Comparison of ENCODE assay signal across 8 mouse cellular contexts in the genomic region with DNA sequence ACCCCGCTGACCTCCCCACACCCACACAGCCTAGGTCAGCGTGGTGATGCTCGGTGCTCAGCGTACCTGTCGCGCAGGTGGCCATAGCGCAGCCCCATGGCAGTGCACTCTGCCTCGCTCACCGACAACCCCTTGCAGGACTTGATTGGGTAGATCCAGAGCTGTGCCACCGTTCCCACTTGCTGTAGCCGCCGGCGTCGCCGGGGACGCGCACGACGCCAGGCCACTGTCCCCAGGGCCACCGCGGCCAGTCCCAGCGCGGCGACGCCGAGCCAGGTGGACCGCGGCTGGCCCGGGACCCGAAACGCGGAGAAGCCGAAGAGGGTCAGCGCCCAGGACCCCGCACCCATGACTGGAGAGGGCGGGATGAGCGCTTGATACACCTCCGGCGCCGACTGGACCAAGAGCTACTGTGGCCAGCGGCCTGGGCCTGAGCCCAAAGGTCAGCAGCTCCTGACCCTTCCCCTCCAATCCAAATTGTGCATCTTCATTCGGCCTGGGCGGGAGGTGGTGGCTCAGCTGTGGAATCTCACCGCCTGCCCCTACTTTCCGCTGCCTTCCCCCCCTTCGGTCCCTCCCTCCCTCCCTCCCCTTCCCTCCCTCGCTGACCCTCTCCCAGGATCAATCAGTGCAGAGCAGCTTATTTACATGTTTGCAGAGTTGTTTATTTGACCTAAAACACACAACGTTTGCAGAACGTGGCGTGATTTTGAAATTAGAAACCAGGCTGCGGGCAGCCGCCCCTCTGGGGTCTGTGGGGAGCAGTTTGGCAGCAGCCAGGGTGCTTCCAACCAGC. TPM values are rescaled to one million over a fixed set of nuclear protein-coding genes. Genes with fewer than 3 reads are reported as not detected.
A peak's percentile ranks its signal among the peaks of the same experiment; 100 is the strongest.
DNase-seq lines count a peak whose midpoint lies in the region; ATAC-seq and TF ChIP-seq lines count a peak whose summit lies in the region.

A gene (minus strand): TSS at position 534 of the 796 bp plus-strand sequence.

- TF ChIP-seq CTCF in liver, embryonic 14.5 days (IDR thresholded peaks at IDR 0.05; ENCODE audit: low read depth) = no peak

- no peaks in the 10 kb centered on the region for H3K9me3 ChIP-seq in intestine, embryonic 15.5 days
- no peaks in the 10 kb centered on the region for H3K9me3 ChIP-seq in liver, embryonic 14.5 days (ENCODE audit: control insufficient read depth, low read length)

- peak within 1 kb of the TSS; percentile 84 for H3K4me2 ChIP-seq in intestine, embryonic 15.5 days (replicated peaks)
- peak within 1 kb of the TSS; percentile 35 for H3K4me2 ChIP-seq in liver, embryonic 14.5 days (ENCODE audit: low read depth)

- ATAC-seq in intestine, embryonic 15.5 days = peak; percentile 30
- ATAC-seq in liver, embryonic 14.5 days (ENCODE audit: insufficient read depth) = peak; percentile 61

- peak within 1 kb of the TSS; percentile 30 for H3K4me3 ChIP-seq in intestine, embryonic 15.5 days (replicated peaks)
- H3K4me3 ChIP-seq in liver, embryonic 14.5 days (ENCODE audit: insufficient read depth in 1 of 2, low read depth in 2 of 2, low read length in 2 of 2) = peak within 1 kb of the TSS; percentile 42 to 45

- 7% methylated on average over 52 of the region's 52 CpGs for WGBS in intestine, embryonic 15.5 days
- WGBS in liver, embryonic 14.5 days (ENCODE audit: insufficient replicate concordance) = 17% methylated on average over 52 of the region's 52 CpGs

- no peak for TF ChIP-seq EP300 in liver, embryonic 14.5 days (IDR thresholded peaks at IDR 0.05; ENCODE audit: low read depth)

- H3K27ac ChIP-seq in intestine, embryonic 15.5 days = 0 out of 2 replicates have a peak within 1 kb of the TSS, but pooled peaks have one; percentile 6
- no peak within 1 kb of the TSS for H3K27ac ChIP-seq in liver, embryonic 14.5 days

- H3K9ac ChIP-seq in intestine, embryonic 15.5 days = peak within 1 kb of the TSS; percentile 20; the same call in 1 of the 2 replicates
- H3K9ac ChIP-seq in liver, embryonic 14.5 days (replicated peaks) = no peak within 1 kb of the TSS

- H3K36me3 ChIP-seq in intestine, embryonic 15.5 days = peaks cover 3% of the 10 kb centered on the region
- no peaks in the 10 kb centered on the region; the same call in 1 of the 2 replicates for H3K36me3 ChIP-seq in liver, embryonic 14.5 days (replicated peaks; ENCODE audit: control insufficient read depth, insufficient read depth, low read depth)

- DNase-seq in adrenal gland, postnatal 10 days = peak; percentile 43
- no peak for DNase-seq in adrenal gland, postnatal 4 days (ENCODE audit: low spot score in 2 of 2)
- peak; percentile 42 for DNase-seq in embryo, embryonic 9.5 days (ENCODE audit: extremely low spot score)
- DNase-seq in liver, embryonic 14.5 days (ENCODE audit: low read depth in 3 of 3, low spot score in 3 of 3) = no peak
- DNase-seq in yolk sac, embryonic 10.5 days (ENCODE audit: low spot score) = peak; percentile 85
- DNase-seq in gastrocnemius, postnatal 10 days = no peak
- no peak for DNase-seq in thymus, postnatal 14 days

- peaks cover 27% of the 10 kb centered on the region for H3K4me1 ChIP-seq in intestine, embryonic 15.5 days (replicated peaks)
- peaks cover 3 to 8% of the 10 kb centered on the region in 2 experiments; a peak in 3 of 4 replicates for H3K4me1 ChIP-seq in liver, embryonic 14.5 days (replicated peaks; ENCODE audit: control insufficient read depth in 2 of 2, insufficient read depth in 2 of 2, low read length in 1 of 2)

- H3K27me3 ChIP-seq in intestine, embryonic 15.5 days (replicated peaks) = peaks cover 4% of the 10 kb centered on the region; the same call in 1 of the 2 replicates
- peaks cover 5% of the 10 kb centered on the region for H3K27me3 ChIP-seq in liver, embryonic 14.5 days (ENCODE audit: control insufficient read depth, insufficient read depth, low read length)

RNA-seq across cellular contexts. Expression of the gene that starts here (rescaled TPM):
- 10 to 100 TPM; 15.0 to 43.0 TPM for total RNA-seq in adrenal gland, postnatal 10 days (2021)
- 10 to 100 TPM in 1 of 2 experiments, under 1 TPM in 1; 0.98 to 17.2 TPM for total RNA-seq in adrenal gland, postnatal 4 days (2021)
- 0.86 and 0.88 TPM in 2 replicates for polyA plus RNA-seq in intestine, embryonic 15.5 days (2015; fragmentation: Nextera tagmentation; extraction: Ambion mirVana)
- polyA plus RNA-seq in liver, embryonic 14.5 days (2012; rRNA removed) = 10.2 and 10.3 TPM in 2 replicates
- polyA plus RNA-seq in liver, embryonic 14.5 days (2014; fragmentation: Nextera tagmentation; extraction: Ambion mirVana) = 22.6 and 28.6 TPM in 2 replicates
- under 1 TPM; 0.19 to 0.20 TPM for total RNA-seq in gastrocnemius, postnatal 10 days (2021)

Comparison
In these comparisons a context has a peak if more than half of its experiments do, and no peak if none do; other contexts are left out.
1. DNase-seq: peak in adrenal gland, postnatal 10 days (single experiment), embryo, embryonic 9.5 days (single experiment) and yolk sac, embryonic 10.5 days (single experiment); none in adrenal gland, postnatal 4 days (0 of 2), liver, embryonic 14.5 days (0 of 3), gastrocnemius, postnatal 10 days (single experiment) and thymus, postnatal 14 days (single experiment).
2. Peak in ATAC-seq, H3K4me3 ChIP-seq, H3K27ac ChIP-seq, H3K9ac ChIP-seq and H3K4me2 ChIP-seq in intestine, embryonic 15.5 days; RNA of the gene not detected or under 1 TPM.